Mouse (Mus musculus): ENCODE data around the gene Bag3. TPM values are rescaled to one million over a fixed set of nuclear protein-coding genes. Genes with fewer than 3 reads are reported as not detected.

The Bag3 gene
- total and polyA plus RNA-seq, 3 experiments = 0.13 to 0.24 TPM; not detected in 1

DNA sequence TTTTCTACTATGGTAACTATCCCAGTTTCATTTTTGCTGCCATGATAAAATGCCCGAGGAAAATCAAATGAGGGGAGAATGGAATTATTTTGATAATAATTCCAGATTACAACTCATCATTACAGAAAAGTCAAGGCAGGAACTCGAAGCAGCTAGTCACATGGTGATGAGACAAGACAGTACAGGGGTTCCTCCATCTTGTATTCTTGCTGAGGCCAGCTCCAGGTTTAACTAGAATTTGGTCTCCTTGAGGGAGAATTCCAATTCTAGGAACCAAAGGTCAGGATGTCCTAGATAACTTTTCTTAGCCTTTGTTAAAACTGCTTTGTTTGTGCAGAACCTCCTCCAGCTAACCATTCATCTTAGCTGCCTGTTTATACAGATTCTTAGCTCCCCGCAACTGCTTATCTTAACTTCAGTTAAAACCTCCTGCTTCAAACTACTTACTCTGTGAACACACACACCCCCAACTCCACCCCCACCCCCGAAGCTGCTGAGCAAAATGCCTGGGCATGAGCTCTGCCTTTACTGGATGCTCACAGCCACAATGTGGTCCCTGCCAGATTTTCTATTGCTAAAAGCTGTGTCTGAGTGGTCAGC, 64.0 kb downstream of the Bag3 start:
- DNase-seq (ENCODE audit: extremely low read depth) = no peak
- Histone ChIP-seq H3K36me3 (replicated peaks in 1 of 2; ENCODE audit: control insufficient read depth in 1 of 2, insufficient read depth in 1 of 2, low read length in 1 of 2) (no peaks in the 10 kb centered on the region), H3K4me1 (ENCODE audit: control insufficient read depth in 1 of 2, insufficient read depth in 2 of 2) (peaks cover 0 to under 1% of the 10 kb centered on the region in 2 experiments; a peak in 2 of 4 replicates), H3K27ac (ENCODE audit: insufficient read depth, low read depth) (no peak overlapping the region), H3K27me3 (replicated peaks) (no peaks in the 10 kb centered on the region), H3K4me2 (ENCODE audit: insufficient read depth, low read depth, poor library complexity, severe bottlenecking) (no peak overlapping the region), H3K9ac (ENCODE audit: insufficient read depth, low read depth) (no peak overlapping the region), H3K9me3 (replicated peaks; ENCODE audit: low read length) (no peaks in the 10 kb centered on the region), H3K4me3 (replicated peaks in 1 of 3; ENCODE audit: low read depth in 2 of 3, low read length in 2 of 3, poor library complexity in 1 of 3) (no peak overlapping the region), H3K79me2 (replicated peaks; ENCODE audit: control insufficient read depth, extremely low read depth, insufficient read depth, poor library complexity, severe bottlenecking) (no peaks in the 10 kb centered on the region)
- in situ Hi-C loops (cut with MboI; ENCODE audit: low pct_ligation_motif_present, low pct_unique_long_range_greater_than_20kb, low sequenced_read_pairs) = no loop called here
- TF ChIP-seq USF2 (conservative IDR thresholded peaks at IDR 0.05; ENCODE audit: low read depth, low read length) (no peak), TCF12 (IDR thresholded peaks at IDR 0.05; ENCODE audit: low read depth, low read length) (no peak), ZC3H11A (IDR thresholded peaks at IDR 0.05; ENCODE audit: low read depth, low read length) (no peak), MAX (IDR thresholded peaks at IDR 0.05; ENCODE audit: low read length) (no peak), ZKSCAN1 (IDR thresholded peaks at IDR 0.05; ENCODE audit: borderline replicate concordance, low read depth, low read length) (no peak), CHD2 (IDR thresholded peaks at IDR 0.05; ENCODE audit: low read length) (no peak), E2F4 (IDR thresholded peaks at IDR 0.05; ENCODE audit: insufficient replicate concordance, low read depth, low read length) (no peak), POLR2AphosphoS2 (IDR thresholded peaks at IDR 0.05; ENCODE audit: low read depth, low read length) (no peak), POLR2A (IDR thresholded peaks at IDR 0.05; ENCODE audit: low read depth, low read length) (no peak), NRF1 (IDR thresholded peaks at IDR 0.05; ENCODE audit: low read depth, low read length) (no peak), BHLHE40 (IDR thresholded peaks at IDR 0.05; ENCODE audit: low read depth, low read length) (no peak), MEF2A (IDR thresholded peaks at IDR 0.05; ENCODE audit: borderline replicate concordance, low read depth, low read length) (no peak), MYC (IDR thresholded peaks at IDR 0.05; ENCODE audit: low read depth, low read length) (no peak), CHD1 (IDR thresholded peaks at IDR 0.05; ENCODE audit: low read depth, low read length) (no peak), TBP (conservative IDR thresholded peaks at IDR 0.05; ENCODE audit: low read depth, low read length) (no peak)
- dilution Hi-C loops (cut with MboI; ENCODE audit: extremely low pct_ligation_motif_present, extremely low pct_unique_long_range_greater_than_20kb, low sequenced_read_pairs) = no loop called here

DNA sequence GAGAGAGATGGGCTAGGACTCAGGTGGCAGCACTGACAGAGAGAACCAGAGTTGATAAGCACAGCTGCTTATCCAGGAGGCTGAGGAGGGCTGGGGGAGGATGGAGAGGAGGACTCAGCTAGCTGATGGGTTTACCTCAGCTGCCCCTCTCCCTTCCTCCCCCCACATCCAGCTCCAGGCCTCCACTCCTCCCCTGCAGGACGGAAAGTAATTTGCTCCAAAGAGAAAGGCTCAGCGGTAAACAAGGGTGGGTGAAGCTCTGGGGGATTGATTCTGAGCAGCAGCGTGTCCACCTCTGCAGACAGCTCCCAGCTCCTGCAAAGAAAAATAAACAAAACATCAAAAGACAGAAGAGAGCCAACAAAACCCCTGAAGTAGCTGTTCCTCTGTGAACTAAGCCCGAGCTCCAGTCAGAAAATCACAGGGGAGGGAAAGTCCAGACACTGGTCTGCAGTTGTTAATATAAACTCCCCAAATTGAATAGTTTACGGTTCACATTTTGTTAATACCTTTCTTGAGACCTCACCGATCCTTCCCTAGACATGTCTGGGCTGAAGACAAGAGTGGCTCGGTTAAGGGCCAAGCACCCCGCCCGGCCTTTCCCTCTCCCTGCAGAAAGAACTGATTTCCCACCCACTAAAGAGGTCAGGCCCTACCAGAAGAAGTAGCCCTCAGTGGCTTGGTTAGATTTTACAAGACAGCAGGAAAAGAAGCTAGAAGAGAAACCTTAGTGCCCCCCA, 68.1 kb downstream of the Bag3 start:
- H3K27me3 ChIP-seq (replicated peaks) = no peaks in the 10 kb centered on the region
- no peak overlapping the region for H3K4me2 ChIP-seq (ENCODE audit: insufficient read depth, low read depth, poor library complexity, severe bottlenecking)
- H3K27ac ChIP-seq (ENCODE audit: insufficient read depth, low read depth) = no peak overlapping the region
- no peak for DNase-seq (ENCODE audit: extremely low read depth)
- no peak overlapping the region for H3K9ac ChIP-seq (ENCODE audit: insufficient read depth, low read depth)
- no peaks in the 10 kb centered on the region for H3K4me1 ChIP-seq (ENCODE audit: control insufficient read depth in 1 of 2, insufficient read depth in 2 of 2)
- no peaks in the 10 kb centered on the region for H3K9me3 ChIP-seq (replicated peaks; ENCODE audit: low read length)
- H3K79me2 ChIP-seq (replicated peaks; ENCODE audit: control insufficient read depth, extremely low read depth, insufficient read depth, poor library complexity, severe bottlenecking) = no peaks in the 10 kb centered on the region
- in situ Hi-C loops (cut with MboI; ENCODE audit: low pct_ligation_motif_present, low pct_unique_long_range_greater_than_20kb, low sequenced_read_pairs) = no loop called here
- H3K4me3 ChIP-seq (replicated peaks in 1 of 3; ENCODE audit: low read depth in 2 of 3, low read length in 2 of 3, poor library complexity in 1 of 3) = no peak overlapping the region
- dilution Hi-C loops (cut with MboI; ENCODE audit: extremely low pct_ligation_motif_present, extremely low pct_unique_long_range_greater_than_20kb, low sequenced_read_pairs) = no loop called here
- no peak for TF ChIP-seq JUND (conservative IDR thresholded peaks at IDR 0.05; ENCODE audit: low read depth, low read length)
- no peak for TF ChIP-seq EP300 (IDR thresholded peaks at IDR 0.05; ENCODE audit: low read length)
- TF ChIP-seq TBP (conservative IDR thresholded peaks at IDR 0.05; ENCODE audit: low read depth, low read length) = no peak
- TF ChIP-seq UBTF (IDR thresholded peaks at IDR 0.05; ENCODE audit: low read depth, low read length) = no peak
- no peak for TF ChIP-seq CHD1 (IDR thresholded peaks at IDR 0.05; ENCODE audit: low read depth, low read length)
- no peak for TF ChIP-seq MAZ (IDR thresholded peaks at IDR 0.05; ENCODE audit: low read depth, low read length)
- no peak for TF ChIP-seq POLR2AphosphoS2 (IDR thresholded peaks at IDR 0.05; ENCODE audit: low read depth, low read length)
- no peak for TF ChIP-seq ZKSCAN1 (IDR thresholded peaks at IDR 0.05; ENCODE audit: borderline replicate concordance, low read depth, low read length)
- no peak for TF ChIP-seq BHLHE40 (IDR thresholded peaks at IDR 0.05; ENCODE audit: low read depth, low read length)
- TF ChIP-seq CHD2 (IDR thresholded peaks at IDR 0.05; ENCODE audit: low read length) = no peak
- TF ChIP-seq PAX5 (IDR thresholded peaks at IDR 0.05; ENCODE audit: low read length) = no peak
- TF ChIP-seq RCOR1 (conservative IDR thresholded peaks at IDR 0.05; ENCODE audit: low read depth, low read length) = no peak
- TF ChIP-seq MAFK (IDR thresholded peaks at IDR 0.05; ENCODE audit: insufficient replicate concordance, low read length) = no peak
- H3K36me3 ChIP-seq (replicated peaks in 1 of 2; ENCODE audit: control insufficient read depth in 1 of 2, insufficient read depth in 1 of 2, low read length in 1 of 2) = no peaks in the 10 kb centered on the region
